Mouse (Mus musculus): ENCODE results near the gene Plscr2. TPM values are rescaled to one million over a fixed set of nuclear protein-coding genes. Genes with fewer than 3 reads are reported as not detected.
A peak's percentile ranks its signal among the peaks of the same experiment; 100 is the strongest.

Gene Plscr2
- total RNA-seq (2014; rRNA removed) (27.4 and 51.6 TPM in 2 replicates), polyA plus RNA-seq (2012; rRNA removed) (13.6 and 13.9 TPM in 2 replicates)

DNA sequence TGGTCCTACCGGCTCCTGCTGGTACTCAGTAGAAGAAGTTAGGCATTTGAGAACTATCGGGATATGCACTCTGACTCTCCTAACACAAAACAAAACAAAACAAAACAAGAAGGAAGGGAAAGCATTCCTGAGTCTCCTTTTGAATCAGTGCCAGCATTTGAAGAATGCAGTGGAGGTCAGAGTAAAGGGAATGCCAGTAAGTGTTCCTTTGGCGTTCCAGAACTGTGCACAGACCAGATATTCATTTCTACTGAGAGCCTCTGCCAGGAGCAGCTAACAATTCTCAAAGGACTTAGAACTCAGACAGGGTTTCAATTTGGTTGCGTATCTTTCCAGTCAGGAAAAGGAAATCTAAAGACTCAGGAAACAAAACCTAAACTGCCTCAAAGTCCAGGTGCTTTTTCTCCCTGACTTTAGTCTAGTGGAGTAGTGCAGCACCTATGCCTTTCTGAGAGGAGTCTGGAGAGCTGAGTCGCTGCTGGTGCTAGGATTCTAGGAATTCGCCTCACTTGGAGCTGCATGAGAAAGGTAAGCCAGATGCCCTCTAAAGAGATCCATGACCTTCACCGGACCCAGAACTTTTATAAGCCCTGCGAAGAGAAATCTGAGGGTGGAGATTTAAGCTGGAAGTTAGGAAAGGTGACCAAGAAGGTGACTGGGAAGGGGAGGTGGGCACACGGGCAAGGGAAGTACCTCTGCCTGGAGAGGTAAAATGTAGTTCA is at the start of gene Plscr2:
TSS of gene Plscr2 (plus strand) at position 117 of the 722 bp plus-strand sequence.
- H3K4me1 ChIP-seq (ENCODE audit: control insufficient read depth, insufficient read depth, low read length), result peaks cover 27% of the 10 kb centered on the region
- H3K27ac ChIP-seq (replicated peaks; ENCODE audit: insufficient read depth, low read depth, low read length), result peak within 1 kb of the TSS; percentile 92
- peak; percentile 77 for DNase-seq (ENCODE audit: extremely low read depth, low read depth, low spot score)
- 31% methylated on average over 9 of the region's 9 CpGs for WGBS
- H3K36me3 ChIP-seq (ENCODE audit: control insufficient read depth, insufficient read depth, low read length), result no peaks in the 10 kb centered on the region
- H3K27me3 ChIP-seq (ENCODE audit: control insufficient read depth, insufficient read depth, low read length), result no peaks in the 10 kb centered on the region
- H3K9ac ChIP-seq (ENCODE audit: low read depth, low read length), result peak within 1 kb of the TSS; percentile 72
- H3K4me3 ChIP-seq (ENCODE audit: insufficient read depth, low read depth, low read length), result peak within 1 kb of the TSS; percentile 56
- no peak for TF ChIP-seq CTCF (IDR thresholded peaks at IDR 0.05; ENCODE audit: low read depth, low read length)
- TF ChIP-seq POLR2A (IDR thresholded peaks at IDR 0.05; ENCODE audit: extremely low read depth, insufficient read depth, low read length), result no peak
- H3K79me2 ChIP-seq (ENCODE audit: control insufficient read depth, insufficient read depth, low read length), result peaks cover 6% of the 10 kb centered on the region; the same call in 1 of the 2 replicates

DNA sequence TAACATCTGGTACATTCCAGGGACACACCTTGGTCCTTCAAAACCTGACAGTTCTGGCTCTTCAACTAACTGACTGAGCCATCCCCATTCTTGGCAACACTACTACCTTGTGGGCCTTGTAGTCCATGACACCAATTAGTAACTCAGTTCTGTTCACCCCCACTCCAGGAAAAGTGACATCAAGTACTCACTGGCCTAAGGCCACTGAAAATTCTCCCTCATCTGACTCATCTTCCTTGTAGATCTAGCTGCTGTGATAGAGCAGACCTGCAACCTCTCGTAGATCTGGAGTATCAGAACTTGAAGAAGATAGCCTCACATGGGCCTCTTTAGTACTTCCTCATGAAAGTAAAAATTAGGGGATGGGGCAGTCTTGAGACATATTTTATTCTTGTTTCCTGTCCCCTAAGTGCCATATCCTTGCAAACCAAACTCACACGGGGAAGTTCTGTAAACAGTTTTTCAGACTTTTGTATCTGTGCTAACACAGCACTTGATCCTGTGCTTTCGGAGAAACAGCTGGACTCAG is 49.2 kb upstream of the Plscr2 start:
- Histone ChIP-seq H3K4me3 (ENCODE audit: insufficient read depth, low read depth, low read length) (no peak overlapping the region), H3K9ac (ENCODE audit: low read depth, low read length) (no peak overlapping the region), H3K36me3 (ENCODE audit: control insufficient read depth, insufficient read depth, low read length) (no peaks in the 10 kb centered on the region), H3K27me3 (ENCODE audit: control insufficient read depth, insufficient read depth, low read length) (no peaks in the 10 kb centered on the region), H3K79me2 (ENCODE audit: control insufficient read depth, insufficient read depth, low read length) (no peaks in the 10 kb centered on the region), H3K27ac (replicated peaks; ENCODE audit: insufficient read depth, low read depth, low read length) (no peak overlapping the region), H3K4me1 (ENCODE audit: control insufficient read depth, insufficient read depth, low read length) (peaks cover 2% of the 10 kb centered on the region; the same call in 1 of the 2 replicates)
- TF ChIP-seq POLR2A (IDR thresholded peaks at IDR 0.05; ENCODE audit: extremely low read depth, insufficient read depth, low read length) (no peak), CTCF (IDR thresholded peaks at IDR 0.05; ENCODE audit: low read depth, low read length) (no peak)
- 79% methylated on average over 3 of the region's 3 CpGs for WGBS
- DNase-seq (ENCODE audit: extremely low read depth, low read depth, low spot score), result no peak

DNA sequence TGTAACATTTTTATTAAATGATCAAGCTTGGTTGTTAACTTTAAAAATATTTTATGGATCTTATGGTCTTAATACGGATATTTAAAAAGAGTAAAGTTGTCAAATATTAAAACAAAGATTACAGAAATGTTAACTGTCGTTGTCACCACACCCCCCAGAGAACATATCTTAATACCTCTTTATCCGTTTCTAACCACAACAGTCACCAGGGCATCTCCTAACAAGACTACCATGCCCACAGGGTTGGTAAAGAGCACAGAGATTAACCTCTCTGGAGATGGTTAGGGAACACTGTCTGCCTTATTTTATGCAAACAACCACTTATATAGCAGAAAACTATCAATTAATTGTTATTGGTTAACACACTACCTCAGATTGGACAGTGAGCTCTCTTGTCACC is 48.6 kb upstream of the Plscr2 start:
- Histone ChIP-seq H3K79me2 (ENCODE audit: control insufficient read depth, insufficient read depth, low read length) (no peaks in the 10 kb centered on the region), H3K36me3 (ENCODE audit: control insufficient read depth, insufficient read depth, low read length) (no peaks in the 10 kb centered on the region), H3K27ac (replicated peaks; ENCODE audit: insufficient read depth, low read depth, low read length) (no peak overlapping the region), H3K4me3 (ENCODE audit: insufficient read depth, low read depth, low read length) (no peak overlapping the region), H3K9ac (ENCODE audit: low read depth, low read length) (no peak overlapping the region), H3K4me1 (ENCODE audit: control insufficient read depth, insufficient read depth, low read length) (peaks cover 5% of the 10 kb centered on the region; the same call in 1 of the 2 replicates), H3K27me3 (ENCODE audit: control insufficient read depth, insufficient read depth, low read length) (no peaks in the 10 kb centered on the region)
- TF ChIP-seq CTCF (IDR thresholded peaks at IDR 0.05; ENCODE audit: low read depth, low read length) (no peak), POLR2A (IDR thresholded peaks at IDR 0.05; ENCODE audit: extremely low read depth, insufficient read depth, low read length) (no peak)
- 91% methylated on average over 3 of the region's 3 CpGs for WGBS
- no peak for DNase-seq (ENCODE audit: extremely low read depth, low read depth, low spot score)

GRCm38 (mm10) chr9:92228867-92229832 is 46.3 kb upstream of the Plscr2 start:
- Histone ChIP-seq H3K36me3 (ENCODE audit: control insufficient read depth, insufficient read depth, low read length) (no peaks in the 10 kb centered on the region), H3K4me1 (ENCODE audit: control insufficient read depth, insufficient read depth, low read length) (peaks cover 5% of the 10 kb centered on the region; the same call in 1 of the 2 replicates), H3K79me2 (ENCODE audit: control insufficient read depth, insufficient read depth, low read length) (no peaks in the 10 kb centered on the region), H3K27me3 (ENCODE audit: control insufficient read depth, insufficient read depth, low read length) (no peaks in the 10 kb centered on the region), H3K27ac (replicated peaks; ENCODE audit: insufficient read depth, low read depth, low read length) (peak overlapping the region; percentile 49; the same call in 1 of the 2 replicates), H3K4me3 (ENCODE audit: insufficient read depth, low read depth, low read length) (no peak overlapping the region), H3K9ac (ENCODE audit: low read depth, low read length) (no peak overlapping the region)
- TF ChIP-seq POLR2A (IDR thresholded peaks at IDR 0.05; ENCODE audit: extremely low read depth, insufficient read depth, low read length) (no peak), CTCF (IDR thresholded peaks at IDR 0.05; ENCODE audit: low read depth, low read length) (no peak)
- peak; percentile 89 for DNase-seq (ENCODE audit: extremely low read depth, low read depth, low spot score)
- WGBS, result 58% methylated on average over 16 of the region's 16 CpGs

GRCm38 (mm10) chr9:92229833-92230205 is 45.6 kb upstream of the Plscr2 start:
- no peak overlapping the region for H3K9ac ChIP-seq (ENCODE audit: low read depth, low read length)
- no peaks in the 10 kb centered on the region for H3K36me3 ChIP-seq (ENCODE audit: control insufficient read depth, insufficient read depth, low read length)
- WGBS, result 15% methylated on average over 2 of the region's 2 CpGs
- H3K4me1 ChIP-seq (ENCODE audit: control insufficient read depth, insufficient read depth, low read length), result peaks cover 5% of the 10 kb centered on the region; the same call in 1 of the 2 replicates
- no peak overlapping the region for H3K4me3 ChIP-seq (ENCODE audit: insufficient read depth, low read depth, low read length)
- no peaks in the 10 kb centered on the region for H3K27me3 ChIP-seq (ENCODE audit: control insufficient read depth, insufficient read depth, low read length)
- no peaks in the 10 kb centered on the region for H3K79me2 ChIP-seq (ENCODE audit: control insufficient read depth, insufficient read depth, low read length)
- H3K27ac ChIP-seq (replicated peaks; ENCODE audit: insufficient read depth, low read depth, low read length), result no peak overlapping the region; the same call in 1 of the 2 replicates
- TF ChIP-seq POLR2A (IDR thresholded peaks at IDR 0.05; ENCODE audit: extremely low read depth, insufficient read depth, low read length), result no peak
- TF ChIP-seq CTCF (IDR thresholded peaks at IDR 0.05; ENCODE audit: low read depth, low read length), result no peak
- peak; percentile 31 for DNase-seq (ENCODE audit: extremely low read depth, low read depth, low spot score)

Data from liver, adult 2 months (tissue).